Mouse (Mus musculus): Measurements from ENCODE around the gene Esr1. TPM values are rescaled to one million over a fixed set of nuclear protein-coding genes. Genes with fewer than 3 reads are reported as not detected.
A peak's percentile ranks its signal among the peaks of the same experiment; 100 is the strongest.

Gene Esr1
- polyA plus RNA-seq, 1 experiment: 3.6 TPM

DNA sequence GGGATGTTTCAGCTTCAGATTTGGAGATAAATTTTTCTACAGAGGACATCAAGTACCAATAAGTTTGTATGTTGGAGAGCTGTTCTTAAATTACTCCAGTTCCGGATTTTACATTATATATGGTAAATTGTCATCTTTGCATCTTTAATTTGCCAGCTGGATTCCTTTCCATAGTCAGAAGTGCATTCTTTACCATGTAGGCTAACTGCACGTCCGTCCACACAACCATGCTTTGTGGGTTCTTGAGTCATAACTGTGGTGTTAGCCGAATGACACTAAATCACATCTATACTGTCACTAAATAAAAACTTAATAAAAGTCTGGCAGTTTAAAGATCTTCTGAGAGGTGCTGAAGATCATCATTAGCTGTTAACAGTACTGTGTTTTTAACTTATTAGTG lies 286.4 kb downstream of the Esr1 start:
- peak overlapping the region; percentile 33 for H3K4me2 ChIP-seq (ENCODE audit: low read depth)
- TF ChIP-seq MAX (IDR thresholded peaks at IDR 0.05; ENCODE audit: low read depth): no peak
- TF ChIP-seq CEBPB (IDR thresholded peaks at IDR 0.05; ENCODE audit: insufficient read depth, poor library complexity, severe bottlenecking): 0 out of 2 replicates have a peak, but pooled peaks have one; percentile 21
- no peak for TF ChIP-seq E2F4 (IDR thresholded peaks at IDR 0.05; ENCODE audit: insufficient read depth)
- no peak overlapping the region for H3K4me3 ChIP-seq

DNA sequence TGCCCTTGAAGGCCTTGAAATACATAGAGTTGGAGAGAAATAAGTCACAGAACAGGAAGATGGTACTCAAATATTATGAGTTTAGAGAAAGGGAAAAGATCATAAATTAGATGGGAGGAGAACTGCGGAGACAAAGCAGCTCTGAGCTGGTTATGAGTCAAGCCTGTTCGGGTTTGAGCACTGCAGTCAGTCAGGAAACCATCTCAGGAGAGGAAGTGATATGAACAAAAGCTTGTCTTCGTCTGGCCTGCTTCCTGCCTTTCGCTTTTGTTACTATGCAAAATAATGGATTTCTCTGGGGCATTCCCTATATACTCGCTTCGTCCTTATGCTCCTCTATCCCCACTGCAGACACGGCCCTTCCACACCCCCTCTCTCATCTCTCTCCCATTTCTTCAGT lies 288.9 kb downstream of the Esr1 start:
- H3ac ChIP-seq (ENCODE audit: control insufficient read depth, insufficient read length): no peak overlapping the region
- no peaks in the 10 kb centered on the region for H3K27me3 ChIP-seq (ENCODE audit: control insufficient read depth, insufficient read depth, insufficient read length)
- H3K4me2 ChIP-seq (ENCODE audit: low read depth): peak overlapping the region; percentile 38
- H3K4me3 ChIP-seq: no peak overlapping the region
- H3K79me2 ChIP-seq (ENCODE audit: control insufficient read depth, insufficient read depth): no peaks in the 10 kb centered on the region
- TF ChIP-seq MYOD1 (IDR thresholded peaks at IDR 0.05; ENCODE audit: control insufficient read depth in 1 of 3, insufficient read length in 2 of 3, low read depth in 2 of 3) (no peak), USF1 (IDR thresholded peaks at IDR 0.05; ENCODE audit: low read depth) (no peak), CEBPB (IDR thresholded peaks at IDR 0.05; ENCODE audit: insufficient read depth, poor library complexity, severe bottlenecking) (0 out of 2 replicates have a peak, but pooled peaks have one; percentile 13), TCF12 (IDR thresholded peaks at IDR 0.05; ENCODE audit: insufficient read depth, poor library complexity, severe bottlenecking) (no peak), POLR2A (IDR thresholded peaks at IDR 0.05; ENCODE audit: insufficient read length, low read depth) (no peak), MYOG (IDR thresholded peaks at IDR 0.05; ENCODE audit: control insufficient read depth in 1 of 3, insufficient read depth in 1 of 3, insufficient read length in 2 of 3, low read depth in 2 of 3) (no peak)
- no peaks in the 10 kb centered on the region for H3K36me3 ChIP-seq (ENCODE audit: control insufficient read depth, insufficient read depth)

More for the DNA sequence above, 286.4 kb downstream of the Esr1 start:
- Histone ChIP-seq H3K79me2 (ENCODE audit: control insufficient read depth, insufficient read depth) (no peaks in the 10 kb centered on the region), H3K27me3 (ENCODE audit: control insufficient read depth, insufficient read depth, insufficient read length) (no peaks in the 10 kb centered on the region), H3K36me3 (ENCODE audit: control insufficient read depth, insufficient read depth) (no peaks in the 10 kb centered on the region), H3ac (ENCODE audit: control insufficient read depth, insufficient read length) (no peak overlapping the region)

DNA sequence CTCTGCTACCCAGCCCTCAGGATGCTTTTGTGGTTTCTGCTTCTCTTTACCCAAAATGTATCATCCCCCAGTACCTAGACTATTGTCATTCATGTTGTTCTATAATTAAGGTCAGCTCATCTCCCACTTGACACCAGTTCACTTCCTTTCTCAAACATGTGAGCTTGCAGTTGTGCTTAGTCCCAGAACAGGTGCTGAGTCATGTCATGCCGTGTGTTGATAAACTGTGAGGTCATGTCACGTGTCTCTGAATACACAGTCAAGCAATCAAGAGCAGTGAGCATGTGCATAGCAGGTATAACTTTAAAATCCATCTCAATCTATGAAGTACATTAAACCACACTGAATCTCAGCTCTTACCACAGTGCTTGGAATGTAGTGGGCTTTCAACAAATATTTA lies 297.9 kb downstream of the Esr1 start:
- Histone ChIP-seq H3K4me2 (ENCODE audit: low read depth) (no peak overlapping the region), H3ac (ENCODE audit: control insufficient read depth, insufficient read length) (no peak overlapping the region), H3K36me3 (ENCODE audit: control insufficient read depth, insufficient read depth) (no peaks in the 10 kb centered on the region), H3K4me3 (no peak overlapping the region), H3K79me2 (ENCODE audit: control insufficient read depth, insufficient read depth) (no peaks in the 10 kb centered on the region), H3K27me3 (ENCODE audit: control insufficient read depth, insufficient read depth, insufficient read length) (no peaks in the 10 kb centered on the region)
- TF ChIP-seq USF1 (IDR thresholded peaks at IDR 0.05; ENCODE audit: low read depth) (peak; percentile 26), POLR2AphosphoS2 (IDR thresholded peaks at IDR 0.05; ENCODE audit: insufficient read length, low read depth) (no peak)

DNA sequence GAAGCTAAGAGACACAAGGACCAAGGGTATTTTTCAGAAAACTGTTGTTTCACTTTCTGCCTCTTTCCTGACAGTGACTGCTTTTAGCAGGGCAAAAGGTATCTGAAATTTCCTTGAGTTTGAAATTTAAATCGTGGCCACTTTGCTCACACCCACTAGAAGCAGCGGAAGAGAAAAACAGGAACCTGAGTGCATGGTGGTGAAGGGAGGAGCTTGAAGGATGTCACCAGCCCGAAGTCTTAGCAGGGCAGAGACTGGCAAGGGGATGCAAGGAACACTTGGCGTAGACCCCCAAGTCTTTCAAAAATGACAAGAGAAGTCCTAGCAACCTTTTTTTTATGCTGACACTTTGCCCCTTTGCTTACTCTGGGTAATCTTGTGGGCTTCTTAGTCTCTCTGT lies 299.1 kb downstream of the Esr1 start:
- no peaks in the 10 kb centered on the region for H3K27me3 ChIP-seq (ENCODE audit: control insufficient read depth, insufficient read depth, insufficient read length)

DNA sequence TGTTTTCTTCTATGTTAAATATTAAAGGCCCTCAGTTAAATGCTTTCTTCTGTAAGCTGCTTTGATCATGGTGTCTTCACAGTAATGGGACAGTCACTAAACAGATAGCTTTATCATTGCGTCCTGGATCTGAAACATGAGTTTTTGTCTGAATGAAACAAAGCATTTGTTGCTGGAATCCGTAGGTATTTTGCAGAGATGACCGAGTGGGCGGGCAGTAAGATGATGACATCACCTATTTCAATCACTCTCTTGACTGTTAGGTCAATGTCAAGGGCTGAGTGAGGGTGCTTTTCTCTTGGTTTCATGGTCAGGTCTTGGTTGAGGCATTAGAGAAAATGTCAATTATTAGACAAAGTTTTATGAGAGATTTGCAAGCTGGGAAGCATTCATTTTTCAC lies 307.7 kb downstream of the Esr1 start:
- no peaks in the 10 kb centered on the region for H3K79me2 ChIP-seq (ENCODE audit: control insufficient read depth, insufficient read depth)
- no peaks in the 10 kb centered on the region for H3K36me3 ChIP-seq (ENCODE audit: control insufficient read depth, insufficient read depth)
- no peak overlapping the region for H3ac ChIP-seq (ENCODE audit: control insufficient read depth, insufficient read length)
- H3K27me3 ChIP-seq (ENCODE audit: control insufficient read depth, insufficient read depth, insufficient read length): no peaks in the 10 kb centered on the region
- TF ChIP-seq E2F4 (IDR thresholded peaks at IDR 0.05; ENCODE audit: insufficient read depth) (no peak), CEBPB (IDR thresholded peaks at IDR 0.05; ENCODE audit: insufficient read depth, poor library complexity, severe bottlenecking) (no peak), REST (IDR thresholded peaks at IDR 0.05; ENCODE audit: insufficient read depth, insufficient read length) (no peak), MAX (IDR thresholded peaks at IDR 0.05; ENCODE audit: low read depth) (no peak), TCF12 (IDR thresholded peaks at IDR 0.05; ENCODE audit: insufficient read depth, poor library complexity, severe bottlenecking) (no peak), SRF (IDR thresholded peaks at IDR 0.05; ENCODE audit: control insufficient read depth, insufficient read length, low read depth) (no peak), MYOD1 (IDR thresholded peaks at IDR 0.05; ENCODE audit: control insufficient read depth in 1 of 3, insufficient read length in 2 of 3, low read depth in 2 of 3) (no peak), POLR2AphosphoS2 (IDR thresholded peaks at IDR 0.05; ENCODE audit: insufficient read length, low read depth) (no peak), USF1 (IDR thresholded peaks at IDR 0.05; ENCODE audit: low read depth) (no peak), MYOG (IDR thresholded peaks at IDR 0.05; ENCODE audit: control insufficient read depth in 1 of 3, insufficient read depth in 1 of 3, insufficient read length in 2 of 3, low read depth in 2 of 3) (no peak), POLR2A (IDR thresholded peaks at IDR 0.05; ENCODE audit: insufficient read length, low read depth) (no peak), TCF3 (IDR thresholded peaks at IDR 0.05; ENCODE audit: insufficient read length, low read depth) (no peak)
- no peak overlapping the region for H3K4me3 ChIP-seq
- no peak overlapping the region for H3K4me2 ChIP-seq (ENCODE audit: low read depth)

More for the DNA sequence above, 299.1 kb downstream of the Esr1 start:
- no peak overlapping the region for H3K4me3 ChIP-seq
- no peak overlapping the region for H3K4me2 ChIP-seq (ENCODE audit: low read depth)
- no peak overlapping the region for H3ac ChIP-seq (ENCODE audit: control insufficient read depth, insufficient read length)
- TF ChIP-seq POLR2A (IDR thresholded peaks at IDR 0.05; ENCODE audit: insufficient read length, low read depth): no peak
- no peak for TF ChIP-seq TCF3 (IDR thresholded peaks at IDR 0.05; ENCODE audit: insufficient read length, low read depth)
- TF ChIP-seq TCF12 (IDR thresholded peaks at IDR 0.05; ENCODE audit: insufficient read depth, poor library complexity, severe bottlenecking): no peak
- TF ChIP-seq USF1 (IDR thresholded peaks at IDR 0.05; ENCODE audit: low read depth): no peak
- TF ChIP-seq E2F4 (IDR thresholded peaks at IDR 0.05; ENCODE audit: insufficient read depth): no peak
- no peak for TF ChIP-seq MYOD1 (IDR thresholded peaks at IDR 0.05; ENCODE audit: control insufficient read depth in 1 of 3, insufficient read length in 2 of 3, low read depth in 2 of 3)
- TF ChIP-seq CEBPB (IDR thresholded peaks at IDR 0.05; ENCODE audit: insufficient read depth, poor library complexity, severe bottlenecking): no peak
- no peak for TF ChIP-seq POLR2AphosphoS2 (IDR thresholded peaks at IDR 0.05; ENCODE audit: insufficient read length, low read depth)
- no peak for TF ChIP-seq MAX (IDR thresholded peaks at IDR 0.05; ENCODE audit: low read depth)
- no peak for TF ChIP-seq SRF (IDR thresholded peaks at IDR 0.05; ENCODE audit: control insufficient read depth, insufficient read length, low read depth)
- TF ChIP-seq MYOG (IDR thresholded peaks at IDR 0.05; ENCODE audit: control insufficient read depth in 1 of 3, insufficient read depth in 1 of 3, insufficient read length in 2 of 3, low read depth in 2 of 3): no peak
- TF ChIP-seq REST (IDR thresholded peaks at IDR 0.05; ENCODE audit: insufficient read depth, insufficient read length): no peak
- no peaks in the 10 kb centered on the region for H3K36me3 ChIP-seq (ENCODE audit: control insufficient read depth, insufficient read depth)
- no peaks in the 10 kb centered on the region for H3K79me2 ChIP-seq (ENCODE audit: control insufficient read depth, insufficient read depth)
